Mouse (Mus musculus): Measurements from ENCODE around the gene Sulf2.
"Not testable (repeated sequence)": the region's sequence is repeated elsewhere in the genome, so short reads cannot be mapped to it uniquely, and the experiment has no call there.

Gene Sulf2

GRCm38 (mm10) chr2:166155454-166155815 is at the start of gene Sulf2:
Gene Sulf2, minus strand, starts transcription at chr2:166155663.
- peak; percentile 85 to 86 for DNase-seq

- no peak for DNase-seq
Measured at GRCm38 (mm10) chr2:166204174-166204573, 48.7 kb upstream of the Sulf2 start.

DNA sequence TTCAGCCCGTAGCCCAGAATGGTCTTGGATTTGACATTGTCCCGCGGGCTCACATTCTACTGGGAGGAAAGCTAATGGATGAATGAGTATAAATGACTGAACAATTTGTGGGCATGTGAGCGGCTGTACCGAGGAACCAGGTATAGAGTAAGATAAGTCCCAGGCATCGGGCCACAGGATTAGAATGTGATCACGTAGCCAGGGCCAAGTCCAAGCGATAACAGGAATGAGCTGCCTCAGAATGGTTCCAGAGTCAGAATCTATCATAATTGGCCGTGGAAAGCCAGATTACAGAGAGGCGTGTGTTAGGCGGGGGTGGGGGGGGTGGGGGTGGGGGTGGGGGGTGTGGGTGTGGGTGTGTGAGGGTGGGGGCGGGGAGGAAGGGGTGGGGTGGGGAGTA is 48.2 kb upstream of the Sulf2 start:
- no peak for DNase-seq

GRCm38 (mm10) chr2:166197964-166198363 is 42.5 kb upstream of the Sulf2 start:
- no peak for DNase-seq

- no peak for DNase-seq
Measured at GRCm38 (mm10) chr2:166197064-166197463, 41.6 kb upstream of the Sulf2 start.

DNA sequence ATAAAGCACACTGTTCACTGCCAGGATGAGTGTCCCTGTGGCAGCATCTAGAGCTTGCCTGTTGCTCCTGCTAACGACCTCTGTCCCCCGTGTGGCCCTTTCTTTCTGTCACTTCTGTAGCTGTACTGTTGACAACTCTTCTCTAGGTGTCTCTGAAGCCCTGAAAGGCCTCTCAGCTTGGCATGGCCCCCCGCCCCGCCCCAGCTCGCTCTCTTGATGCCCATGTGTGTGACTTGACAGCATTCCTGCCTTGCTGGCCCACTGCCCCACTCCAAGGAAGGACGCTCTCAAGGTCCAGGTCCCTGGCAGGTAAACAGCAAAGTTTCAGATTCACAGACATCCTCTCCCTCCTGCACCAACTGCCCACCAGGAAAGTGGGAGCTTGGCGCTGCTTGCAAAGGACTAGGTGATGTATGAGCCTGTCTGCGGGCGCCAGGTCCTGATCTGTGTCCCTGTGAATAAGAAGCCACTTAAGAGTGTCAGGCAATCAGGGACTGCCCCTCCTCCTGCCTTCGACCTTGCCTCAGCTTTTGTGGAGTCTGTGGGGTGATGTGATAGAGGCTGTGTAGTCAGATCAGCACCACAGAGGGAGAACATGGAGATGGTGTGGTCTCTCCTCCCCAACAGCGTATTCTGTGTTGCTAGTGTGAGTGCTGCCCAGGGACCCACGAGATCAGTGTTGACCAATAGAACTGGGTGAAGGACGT is 40.8 kb upstream of the Sulf2 start:
- no peak for DNase-seq

DNA sequence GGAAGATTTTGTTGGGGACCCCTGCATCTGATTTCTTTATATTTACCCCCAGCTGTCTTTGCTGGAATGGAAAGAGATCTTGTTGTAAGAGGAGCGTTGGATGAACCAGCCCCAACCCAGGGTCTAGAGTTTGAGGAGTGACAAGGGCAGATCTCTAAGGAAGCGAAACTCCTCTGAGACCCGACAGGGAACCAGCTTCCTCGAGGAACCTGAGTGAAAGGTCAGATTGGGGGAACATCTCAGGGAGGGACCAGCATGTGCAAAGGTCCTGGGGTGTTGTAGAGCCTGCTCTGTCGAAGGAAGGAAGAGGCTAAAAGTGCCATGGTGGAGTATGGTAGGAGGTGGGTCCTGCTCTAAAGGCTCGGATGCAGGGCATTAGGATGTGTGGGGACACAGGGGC is 39.6 kb upstream of the Sulf2 start:
- DNase-seq, result no peak

DNA sequence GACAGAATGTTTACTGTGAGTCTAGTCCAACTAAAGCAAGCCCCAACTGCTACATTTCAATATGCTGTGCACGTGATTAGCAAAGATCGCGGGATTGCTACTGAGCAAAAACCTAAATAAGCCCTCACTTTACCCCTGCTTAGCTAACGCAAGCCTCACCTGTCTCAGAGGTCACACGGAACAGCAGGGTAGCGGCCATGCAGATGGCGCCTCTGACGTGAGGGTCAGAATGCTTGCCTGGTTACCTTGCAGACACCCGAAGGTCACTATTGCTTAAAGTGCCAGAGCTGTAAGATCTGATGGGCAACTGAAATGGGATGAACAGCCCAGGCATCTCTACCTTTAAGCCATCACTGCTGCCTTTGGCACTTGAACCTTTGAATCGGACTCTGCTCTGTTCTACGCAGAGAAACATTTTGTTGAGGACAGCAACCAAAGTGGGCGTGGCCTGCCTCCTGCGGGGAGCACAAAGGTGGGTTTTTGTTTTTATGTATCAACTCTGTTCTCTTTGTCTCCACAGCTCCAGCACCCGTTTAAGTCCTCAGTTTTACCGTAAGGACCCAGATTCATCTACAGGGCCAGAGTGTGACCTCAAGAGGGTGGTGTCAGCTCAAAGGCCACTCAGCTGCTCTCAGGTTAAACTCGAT is 38.8 kb upstream of the Sulf2 start:
- DNase-seq, result no peak

DNA sequence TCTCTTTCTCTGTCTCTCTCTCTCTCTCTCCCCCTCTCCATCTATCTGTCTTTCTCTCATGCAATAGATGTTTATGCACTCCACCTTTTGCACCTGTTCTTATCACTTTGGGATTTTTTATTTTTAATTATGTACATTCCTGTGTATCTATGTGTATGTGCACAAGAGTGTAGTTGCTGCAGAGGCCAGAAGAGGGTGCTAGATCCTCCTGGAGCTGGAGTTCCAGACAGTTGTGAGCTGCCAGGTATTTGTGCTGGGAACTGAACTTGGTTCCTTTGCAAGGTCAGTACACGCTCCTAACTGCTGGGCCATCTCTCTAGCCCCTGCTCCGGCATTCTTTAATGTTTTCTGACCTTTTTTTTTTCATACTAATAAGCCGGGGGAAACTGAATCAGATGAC is 38.0 kb upstream of the Sulf2 start:
- DNase-seq, result no peak

DNA sequence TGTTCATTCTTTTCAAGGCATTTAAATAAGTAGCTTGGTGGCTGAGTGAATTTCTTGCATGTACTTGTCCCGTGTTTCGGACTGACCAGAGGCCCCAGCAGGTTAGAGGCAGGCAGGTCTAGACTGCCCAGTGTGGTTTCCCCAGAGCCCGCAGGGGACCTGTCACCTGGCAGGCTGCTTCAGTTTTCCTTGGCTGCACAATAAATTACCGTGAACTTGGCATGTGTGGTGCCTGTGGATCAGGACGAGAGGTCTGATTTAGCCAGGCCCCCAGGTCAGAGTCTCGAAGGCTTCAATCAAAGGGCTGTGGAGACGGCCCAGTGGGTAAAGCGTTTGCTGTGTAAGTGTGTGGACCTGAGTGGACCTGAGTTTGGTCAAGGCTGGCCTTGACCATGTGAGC is 35.4 kb upstream of the Sulf2 start:
- peak; percentile 54 to 64 for DNase-seq

DNA sequence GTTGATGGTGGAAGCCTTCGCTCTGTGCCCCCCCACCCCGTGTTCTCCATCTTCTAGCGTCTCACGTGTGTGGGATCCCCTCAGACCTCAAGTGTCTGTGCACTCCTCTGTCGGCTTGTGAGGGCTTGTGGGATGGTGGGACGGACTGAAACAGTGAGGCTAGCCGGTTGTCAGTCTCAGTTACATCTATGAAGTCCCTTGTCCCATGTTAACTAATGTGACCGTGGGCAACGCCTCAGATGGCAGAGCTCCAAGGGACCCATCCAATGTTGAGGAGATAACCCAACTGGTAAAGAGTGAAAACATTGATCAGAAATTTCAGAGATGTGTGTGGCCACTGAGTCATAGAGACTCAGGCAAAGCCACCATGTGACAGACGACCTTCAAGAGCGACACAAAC is 33.7 kb upstream of the Sulf2 start:
- DNase-seq, result no peak

DNA sequence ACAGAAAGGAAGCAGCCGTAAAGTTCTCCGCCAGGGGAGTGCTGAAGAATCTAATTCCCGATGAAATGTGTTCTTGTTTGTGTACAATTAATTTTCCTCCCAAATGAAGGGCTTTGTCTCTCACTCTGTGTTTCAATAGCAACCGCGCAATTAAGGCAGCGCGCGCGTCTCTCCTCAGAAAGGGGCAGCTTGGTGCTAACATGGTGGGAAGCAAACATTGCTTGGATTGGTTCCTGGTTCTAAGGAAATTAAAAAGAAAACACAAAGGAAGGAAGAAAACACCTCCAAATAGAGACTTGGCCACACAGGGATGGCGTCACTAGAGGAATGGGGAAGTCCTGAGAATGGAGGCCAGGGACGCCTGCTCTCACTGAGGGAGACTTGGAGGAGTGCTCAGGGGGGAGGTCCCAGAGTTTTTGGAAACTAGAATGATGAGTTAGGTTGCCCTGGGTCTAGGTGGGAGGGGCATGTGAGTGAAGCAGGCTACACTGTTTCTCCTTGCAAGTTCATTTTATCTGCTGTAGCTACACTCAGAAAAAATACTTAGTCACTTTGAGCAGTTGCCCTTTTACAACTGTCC is 32.5 kb upstream of the Sulf2 start:
- DNase-seq, result not testable (repeated sequence)

GRCm38 (mm10) chr2:166187319-166187718 is 31.9 kb upstream of the Sulf2 start:
- DNase-seq, result not testable (repeated sequence)

DNA sequence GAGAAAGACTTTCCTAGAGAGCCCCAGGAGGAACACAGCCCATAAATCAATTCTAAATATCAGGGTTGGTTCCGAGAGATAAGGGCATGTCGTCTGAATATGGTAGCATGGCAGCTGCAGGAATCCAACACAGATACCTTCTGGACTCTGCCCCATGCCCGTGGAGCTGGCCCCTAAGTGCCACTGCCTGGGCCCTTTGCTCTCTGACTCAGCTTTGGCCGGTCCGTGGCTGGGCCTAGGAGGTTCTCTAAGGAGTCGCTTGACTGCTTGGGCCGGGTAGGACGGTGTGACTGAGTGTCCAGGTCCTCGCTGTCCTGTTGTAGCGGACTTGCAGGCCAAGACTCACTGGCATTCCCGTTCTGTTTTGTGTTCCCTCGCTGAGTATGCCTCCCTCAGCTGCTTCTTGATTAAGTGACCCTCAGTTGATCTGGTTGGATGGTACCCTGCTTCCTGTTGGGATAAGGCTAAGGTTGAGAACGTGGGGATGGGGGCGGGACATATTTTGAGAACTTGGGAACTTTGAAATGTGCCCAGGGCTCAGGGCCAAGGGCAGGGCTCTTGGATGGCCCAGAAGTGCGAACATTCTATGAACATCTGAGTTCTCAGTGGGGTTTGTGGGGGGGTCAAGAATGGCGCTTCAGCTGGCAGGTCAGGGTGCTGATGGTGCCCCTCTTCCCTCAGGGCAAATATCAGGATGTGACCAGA is 30.9 kb upstream of the Sulf2 start:
- no peak for DNase-seq

- no peak for DNase-seq
Measured at GRCm38 (mm10) chr2:166185768-166186167, 30.3 kb upstream of the Sulf2 start.

- no peak for DNase-seq
Measured at GRCm38 (mm10) chr2:166184417-166184816, 29.0 kb upstream of the Sulf2 start.

DNA sequence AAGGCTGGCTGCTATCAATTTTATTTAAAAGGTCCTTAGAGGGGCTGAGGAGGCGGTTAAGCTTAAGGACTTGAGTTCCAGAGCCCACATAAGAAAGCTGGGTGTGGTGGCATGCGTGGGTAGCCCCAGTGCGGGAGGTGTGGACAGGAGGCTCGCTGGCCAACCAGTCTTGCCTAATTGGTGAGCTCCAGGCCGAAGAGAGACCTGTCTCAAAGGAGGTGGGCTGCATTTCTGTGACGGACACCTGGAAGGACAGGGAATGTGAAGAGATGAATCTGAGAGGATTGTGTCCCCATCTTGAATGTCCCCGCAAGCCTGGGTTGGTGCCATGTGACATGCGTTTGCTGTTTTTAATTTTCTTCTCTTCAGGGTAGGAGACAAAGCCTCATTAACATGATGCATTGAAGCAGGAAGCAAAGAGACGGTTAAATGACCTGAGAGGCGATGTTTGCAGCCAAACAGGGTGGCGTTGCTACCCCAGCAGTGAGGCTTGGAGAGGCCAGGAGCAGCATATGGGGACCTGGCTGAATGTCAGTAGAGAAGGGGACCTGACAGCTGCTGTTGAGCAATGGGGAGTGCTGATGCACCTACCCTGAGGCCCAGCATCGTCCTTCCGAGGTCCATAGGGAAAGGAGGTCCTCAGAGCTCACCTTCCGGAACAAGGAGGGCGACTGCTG is 26.7 kb upstream of the Sulf2 start:
- DNase-seq, result peak; percentile 73 to 83

GRCm38 (mm10) chr2:166180744-166181508 is 25.5 kb upstream of the Sulf2 start:
- DNase-seq, result peak; percentile 63

DNA sequence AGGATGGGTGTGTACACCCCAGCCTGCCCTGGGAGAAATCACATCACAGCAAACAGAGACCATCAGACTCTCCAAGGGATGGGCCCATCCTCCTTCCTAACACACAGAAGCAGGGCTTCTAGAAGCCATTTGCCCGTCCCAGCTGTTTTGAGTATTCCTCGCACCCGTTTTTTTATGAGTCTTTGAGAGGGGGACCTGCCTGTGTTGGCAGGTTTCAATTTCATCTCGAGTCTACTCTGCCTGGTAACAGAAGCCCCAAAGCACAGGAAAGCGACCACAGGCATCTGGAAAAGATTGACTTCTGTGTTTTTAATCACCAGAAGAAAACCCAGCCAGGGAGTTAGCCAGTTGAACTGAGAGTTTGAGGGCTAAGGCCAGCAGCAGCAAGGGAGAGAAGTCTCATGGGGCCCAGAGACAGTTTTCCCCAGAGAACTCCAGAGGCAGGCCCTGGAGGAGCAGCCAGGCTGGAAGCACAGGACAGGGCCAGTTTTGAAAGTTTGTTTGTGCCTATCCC is 24.7 kb upstream of the Sulf2 start:
- no peak for DNase-seq

- no peak for DNase-seq
Measured at GRCm38 (mm10) chr2:166179457-166180101, 24.1 kb upstream of the Sulf2 start.

DNA sequence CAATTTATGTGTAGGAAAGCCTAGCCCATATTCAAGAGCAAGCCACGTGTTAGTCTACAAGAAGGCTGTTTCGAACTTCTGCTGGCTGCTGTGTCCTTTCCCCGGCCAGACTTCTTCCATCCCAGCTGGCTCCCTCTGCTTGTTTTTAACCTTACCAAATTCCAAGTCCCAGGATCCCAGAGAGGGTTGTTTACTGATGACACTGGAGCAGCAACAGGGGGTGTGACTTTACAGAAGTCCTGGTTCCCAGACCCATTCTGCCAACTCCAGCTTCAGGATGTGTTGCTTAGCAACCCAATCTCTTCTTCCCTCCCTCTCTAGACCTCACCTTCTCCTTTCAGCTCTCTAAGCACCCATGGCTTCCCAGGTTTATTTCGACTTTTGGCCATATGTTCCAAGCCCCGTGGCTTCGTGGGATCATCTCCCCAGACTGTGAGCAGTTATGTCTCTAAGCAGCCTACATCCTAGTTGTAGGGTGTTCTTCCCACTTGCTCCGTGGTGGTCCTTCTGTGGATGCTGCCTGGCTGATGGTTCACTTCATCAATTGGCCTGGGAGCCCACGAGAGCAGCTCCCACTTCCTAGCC is 20.2 kb upstream of the Sulf2 start:
- DNase-seq, result no peak
